In genomic region chr13:117230371-117231110, GRCm38 (mm10) we compare ENCODE assay signal across 22 mouse cellular contexts. TPM values are rescaled to one million over a fixed set of nuclear protein-coding genes. Genes with fewer than 3 reads are reported as not detected.
A peak's percentile ranks its signal among the peaks of the same experiment; 100 is the strongest.
DNase-seq lines count a peak whose midpoint lies in the region; ATAC-seq lines count a peak whose summit lies in the region.
"Had no signal": no experiment of that assay in that cellular context is flagged by ENCODE, and none has a peak within 500 bp of the region (broad histone marks: within the 10 kb centered on the region; RNA-seq: fewer than 3 reads in every experiment).

No protein-coding gene starts in this region.

- WGBS in forebrain, embryonic 10.5 days = 83% methylated on average over 6 of the region's 6 CpGs
- WGBS in hindbrain, embryonic 16.5 days = 69% methylated on average over 6 of the region's 6 CpGs

- no peak for ATAC-seq in hindbrain, embryonic 16.5 days
- ATAC-seq in CD4-positive, CD25-positive, alpha-beta regulatory T cell, adult 4 months = no peak
- ATAC-seq: lung, postnatal 0 days had no signal

- peaks cover 30% of the 10 kb centered on the region for H3K36me3 ChIP-seq in forebrain, embryonic 10.5 days (replicated peaks)
- no peaks in the 10 kb centered on the region for H3K36me3 ChIP-seq in hindbrain, embryonic 16.5 days (ENCODE audit: control insufficient read depth, insufficient read depth, low read length)

- no peak overlapping the region for H3K4me3 ChIP-seq in forebrain, embryonic 10.5 days
- H3K4me3 ChIP-seq in hindbrain, embryonic 16.5 days (ENCODE audit: low read length) = no peak overlapping the region
- H3K4me3 ChIP-seq: heart, adult 2 months; hindbrain, embryonic 10.5 days had no signal

- no peak overlapping the region for H3K4me2 ChIP-seq in hindbrain, embryonic 16.5 days (ENCODE audit: low read length)
- H3K4me2 ChIP-seq: midbrain, embryonic 11.5 days had no signal

- DNase-seq in adrenal gland, adult 2 months = peak; percentile 66
- DNase-seq in adrenal gland, postnatal 4 days (ENCODE audit: low spot score in 2 of 2) = no peak
- peak; percentile 36 for DNase-seq in Muller cell, postnatal 12 days (ENCODE audit: inconsistent ontology term)
- peak; percentile 12 for DNase-seq in adrenal gland, postnatal 25 days
- peak; percentile 99 for DNase-seq in gonadal fat pad, adult 2 months (ENCODE audit: low read depth)
- DNase-seq in forebrain, embryonic 10.5 days (ENCODE audit: extremely low spot score, low spot score) = no peak
- DNase-seq: cerebellum, adult 11 months; cerebellum, postnatal 10 days; heart, adult 2 months; kidney, adult 2 months; kidney, postnatal 10 days; left cerebral cortex, postnatal 4 days; liver; right cerebral cortex, adult 18-20 months; spleen, adult 18-20 months; thymus, postnatal 4 days had no signal

- no peak overlapping the region for H3K27ac ChIP-seq in forebrain, embryonic 10.5 days
- H3K27ac ChIP-seq in hindbrain, embryonic 16.5 days (ENCODE audit: low read depth, low read length) = no peak overlapping the region
- H3K27ac ChIP-seq: heart, adult 2 months; hindbrain, embryonic 10.5 days had no signal

- H3K9ac ChIP-seq in hindbrain, embryonic 16.5 days (ENCODE audit: low read depth, low read length) = no peak overlapping the region

- H3K4me1 ChIP-seq in forebrain, embryonic 10.5 days = peaks cover 13% of the 10 kb centered on the region
- no peaks in the 10 kb centered on the region for H3K4me1 ChIP-seq in hindbrain, embryonic 16.5 days (ENCODE audit: control insufficient read depth, insufficient read depth, low read depth, low read length)

- H3K9me3 ChIP-seq in forebrain, embryonic 10.5 days = no peaks in the 10 kb centered on the region
- no peaks in the 10 kb centered on the region for H3K9me3 ChIP-seq in hindbrain, embryonic 16.5 days (ENCODE audit: control insufficient read depth, low read length)
- H3K9me3 ChIP-seq: hindbrain, embryonic 10.5 days had no signal

- no peaks in the 10 kb centered on the region for H3K27me3 ChIP-seq in forebrain, embryonic 10.5 days (ENCODE audit: poor library complexity, severe bottlenecking)
- H3K27me3 ChIP-seq in hindbrain, embryonic 16.5 days (replicated peaks; ENCODE audit: control insufficient read depth, insufficient read depth, low read length) = no peaks in the 10 kb centered on the region

RNA-seq across cellular contexts. Expression of gene Gm17509, which starts 9.7 kb away (rescaled TPM):
- not detected for total RNA-seq in adrenal gland, adult 2 months (2021)
- polyA plus RNA-seq in adrenal gland, adult 2 months (2012; rRNA removed) = 0.09 and 0.12 TPM in 2 replicates
- total RNA-seq in adrenal gland, postnatal 4 days (2021) = under 1 TPM; 0.25 to 0.34 TPM
- not detected in 2 replicates for total RNA-seq in adrenal gland, postnatal 25 days (2021)
- 0.20 and 0.28 TPM in 2 replicates for polyA plus RNA-seq in gonadal fat pad, adult 2 months (2012; rRNA removed)
- polyA plus RNA-seq in forebrain, embryonic 10.5 days (2016; fragmentation: Nextera tagmentation; extraction: Ambion mirVana) = 0.94 and 1.1 TPM in 2 replicates
- polyA plus RNA-seq in hindbrain, embryonic 16.5 days (2015; fragmentation: Nextera tagmentation; extraction: Ambion mirVana) = 0.40 and 0.50 TPM in 2 replicates
- polyA plus RNA-seq in CD4-positive, CD25-positive, alpha-beta regulatory T cell, adult 4 months (2017; shearing (Covaris generic)) = under 1 TPM in 1 of 2 experiments, not detected in 1; 0.32 TPM
- total RNA-seq: gastrocnemius, adult 8-10 months; heart, adult 2 months had no signal
- polyA plus RNA-seq: heart, adult 2 months; kidney, adult 2 months had no signal

RNA-seq across cellular contexts. Expression of gene Emb, which starts 22.2 kb away (rescaled TPM):
- total RNA-seq in adrenal gland, adult 2 months (2021) = 10 to 100 TPM; 25.2 to 52.4 TPM
- polyA plus RNA-seq in adrenal gland, adult 2 months (2012; rRNA removed) = 42.1 and 55.3 TPM in 2 replicates
- total RNA-seq in adrenal gland, postnatal 4 days (2021) = 10 to 100 TPM; 52.9 to 55.5 TPM
- 122 and 134 TPM in 2 replicates for total RNA-seq in adrenal gland, postnatal 25 days (2021)
- polyA plus RNA-seq in gonadal fat pad, adult 2 months (2012; rRNA removed) = 73.4 and 109 TPM in 2 replicates
- polyA plus RNA-seq in forebrain, embryonic 10.5 days (2016; fragmentation: Nextera tagmentation; extraction: Ambion mirVana) = 69.5 and 70.1 TPM in 2 replicates
- 15.2 and 17.2 TPM in 2 replicates for polyA plus RNA-seq in hindbrain, embryonic 16.5 days (2015; fragmentation: Nextera tagmentation; extraction: Ambion mirVana)
- 100 to 1,000 TPM; 123 to 124 TPM for polyA plus RNA-seq in CD4-positive, CD25-positive, alpha-beta regulatory T cell, adult 4 months (2017; shearing (Covaris generic))

Comparison
In these comparisons a context has a peak if more than half of its experiments do, and no peak if none do; other contexts are left out.
1. DNase-seq: peak in adrenal gland, adult 2 months (single experiment), Muller cell, postnatal 12 days (single experiment), adrenal gland, postnatal 25 days (single experiment) and gonadal fat pad, adult 2 months (single experiment); none in adrenal gland, postnatal 4 days (0 of 2) and forebrain, embryonic 10.5 days (single experiment).